Mouse (Mus musculus): Measurements from ENCODE around the gene Laptm5. TPM values are rescaled to one million over a fixed set of nuclear protein-coding genes. Genes with fewer than 3 reads are reported as not detected.

Gene Laptm5
- total and polyA plus RNA-seq, 2 experiments from 2014 or later: 28.2 to 36.2 TPM

DNA sequence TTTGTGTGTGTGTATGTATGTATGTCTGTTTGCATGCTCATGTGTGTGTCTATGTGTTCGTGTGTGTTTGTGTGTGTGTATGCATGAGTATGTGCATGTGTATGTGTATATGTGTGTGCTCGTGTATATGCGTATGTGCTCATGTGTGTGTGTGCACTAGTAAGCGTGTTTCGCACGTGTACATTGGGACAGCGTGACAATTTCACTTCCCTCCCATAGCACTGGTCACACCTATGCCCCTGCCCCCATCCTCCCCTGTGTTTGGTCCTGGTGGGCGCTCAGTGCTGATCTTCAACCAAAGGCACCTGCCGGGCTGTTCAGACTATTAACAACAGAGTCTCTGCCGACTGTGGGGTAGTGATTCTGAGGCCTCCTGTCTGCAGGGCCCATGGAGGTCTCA, 4.8 kb upstream of the Laptm5 start:
- TF ChIP-seq CTCF (IDR thresholded peaks at IDR 0.05): no peak
- no peaks in the 10 kb centered on the region for H3K36me3 ChIP-seq (ENCODE audit: insufficient read depth, low read length)
- DNase-seq (ENCODE audit: low spot score) (no peak), ATAC-seq (ENCODE audit: low FRiP score) (no peak)
- no peaks in the 10 kb centered on the region for H3K27me3 ChIP-seq (ENCODE audit: insufficient read depth, low read length)
- no peaks in the 10 kb centered on the region for H3K9me3 ChIP-seq (ENCODE audit: low read length)
- H3K4me1 ChIP-seq (ENCODE audit: insufficient read depth, low read length): no peaks in the 10 kb centered on the region
- WGBS: 94% methylated on average over 10 of the region's 10 CpGs
- no peak overlapping the region for H3K4me3 ChIP-seq (ENCODE audit: low read depth, low read length)
- no peak overlapping the region for H3K4me2 ChIP-seq (ENCODE audit: low read depth, low read length, poor library complexity, severe bottlenecking)
- H3K27ac ChIP-seq (ENCODE audit: low read depth, low read length): no peak overlapping the region
- H3K9ac ChIP-seq (replicated peaks; ENCODE audit: low read length, poor library complexity, severe bottlenecking): no peak overlapping the region

DNA sequence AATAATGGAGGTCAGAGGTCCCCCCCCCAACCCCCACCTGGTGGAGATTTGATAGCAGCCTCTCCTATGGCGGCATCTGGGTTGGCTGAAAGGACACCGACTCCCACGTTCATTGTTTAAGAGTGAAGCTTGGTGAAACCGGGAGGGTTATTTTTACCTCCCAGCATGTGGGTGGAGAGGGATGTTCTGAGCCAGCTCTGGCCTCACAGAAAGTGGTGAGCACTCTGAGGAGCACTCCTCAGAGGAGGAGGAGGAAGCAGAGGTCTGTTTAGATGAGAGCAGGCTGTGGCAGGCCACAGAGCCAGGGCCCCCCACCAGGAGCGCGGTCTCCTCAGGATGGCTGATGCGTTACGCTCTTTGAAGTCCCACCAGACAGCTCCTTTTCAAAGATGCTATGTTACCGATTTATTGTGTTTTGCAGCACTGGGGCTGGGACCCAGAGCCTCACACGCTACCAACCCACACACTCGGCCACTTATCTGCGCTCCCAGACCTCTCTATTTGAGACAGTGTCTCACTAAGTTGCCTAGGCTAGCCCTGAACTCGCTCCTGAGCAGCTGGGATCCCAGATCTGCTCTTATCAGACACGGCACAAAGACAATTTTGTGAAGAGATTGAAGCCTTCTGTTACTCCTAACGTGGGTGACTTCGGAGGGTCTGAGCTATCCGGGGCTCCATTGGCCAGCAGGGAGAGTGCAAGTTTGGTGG, 3.6 kb upstream of the Laptm5 start:
- H3K4me1 ChIP-seq (ENCODE audit: insufficient read depth, low read length): no peaks in the 10 kb centered on the region
- ATAC-seq (ENCODE audit: low FRiP score) (no peak), DNase-seq (ENCODE audit: low spot score) (no peak)
- no peak overlapping the region for H3K4me2 ChIP-seq (ENCODE audit: low read depth, low read length, poor library complexity, severe bottlenecking)
- H3K9ac ChIP-seq (replicated peaks; ENCODE audit: low read length, poor library complexity, severe bottlenecking): no peak overlapping the region
- H3K4me3 ChIP-seq (ENCODE audit: low read depth, low read length): no peak overlapping the region
- no peaks in the 10 kb centered on the region for H3K9me3 ChIP-seq (ENCODE audit: low read length)
- H3K36me3 ChIP-seq (ENCODE audit: insufficient read depth, low read length): no peaks in the 10 kb centered on the region
- no peaks in the 10 kb centered on the region for H3K27me3 ChIP-seq (ENCODE audit: insufficient read depth, low read length)
- WGBS: 52% methylated on average over 17 of the region's 17 CpGs
- TF ChIP-seq CTCF (IDR thresholded peaks at IDR 0.05): no peak
- no peak overlapping the region for H3K27ac ChIP-seq (ENCODE audit: low read depth, low read length)

DNA sequence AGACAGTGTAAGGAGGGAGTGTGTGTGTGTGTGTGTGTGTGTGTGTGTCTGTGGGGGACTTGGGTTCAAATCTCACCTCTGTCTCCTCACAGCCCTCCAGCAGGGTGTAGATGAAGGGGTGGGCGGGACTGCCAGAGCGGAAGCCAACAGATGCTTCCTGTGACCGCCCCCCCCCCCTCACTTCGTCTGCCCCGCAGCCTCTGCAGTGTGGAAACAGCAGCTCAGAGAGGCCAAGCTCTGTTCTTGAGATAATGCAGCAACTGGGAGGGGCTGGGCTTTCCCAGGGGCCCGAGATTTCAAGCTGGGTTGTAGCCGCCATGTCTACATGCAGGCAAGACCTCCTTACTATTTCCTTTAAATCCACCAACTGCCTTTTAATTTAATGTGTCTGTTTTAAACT, 2.3 kb upstream of the Laptm5 start:
- Histone ChIP-seq H3K36me3 (ENCODE audit: insufficient read depth, low read length) (no peaks in the 10 kb centered on the region), H3K4me3 (ENCODE audit: low read depth, low read length) (no peak overlapping the region), H3K27ac (ENCODE audit: low read depth, low read length) (no peak overlapping the region), H3K4me2 (ENCODE audit: low read depth, low read length, poor library complexity, severe bottlenecking) (no peak overlapping the region), H3K9me3 (ENCODE audit: low read length) (no peaks in the 10 kb centered on the region), H3K4me1 (ENCODE audit: insufficient read depth, low read length) (no peaks in the 10 kb centered on the region), H3K9ac (replicated peaks; ENCODE audit: low read length, poor library complexity, severe bottlenecking) (no peak overlapping the region), H3K27me3 (ENCODE audit: insufficient read depth, low read length) (no peaks in the 10 kb centered on the region)
- no peak for DNase-seq (ENCODE audit: low spot score)
- no peak for TF ChIP-seq CTCF (IDR thresholded peaks at IDR 0.05)
- no peak for ATAC-seq (ENCODE audit: low FRiP score)
- 51% methylated on average over 7 of the region's 7 CpGs for WGBS

DNA sequence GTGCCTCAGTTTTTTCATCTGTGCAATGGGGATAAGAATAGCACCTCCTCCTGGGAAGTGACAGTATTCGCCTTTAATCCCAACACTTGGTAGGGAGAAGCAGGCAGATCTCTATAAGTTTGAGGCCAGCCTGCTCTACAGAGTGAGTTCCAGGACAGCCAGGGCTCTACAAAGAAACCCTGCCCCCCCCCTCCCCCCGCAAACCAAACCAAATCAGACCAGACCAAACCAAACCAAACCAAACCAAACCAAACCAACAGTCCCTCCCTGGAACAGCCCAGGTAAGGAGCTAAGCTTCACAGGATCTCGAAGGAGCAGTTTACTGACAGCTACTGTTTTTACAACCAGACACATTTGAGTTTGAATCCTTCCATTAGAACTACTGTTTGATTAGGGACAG, 299 bp upstream of the Laptm5 start:
- no peak for ATAC-seq (ENCODE audit: low FRiP score)
- no peak for TF ChIP-seq CTCF (IDR thresholded peaks at IDR 0.05)

DNA sequence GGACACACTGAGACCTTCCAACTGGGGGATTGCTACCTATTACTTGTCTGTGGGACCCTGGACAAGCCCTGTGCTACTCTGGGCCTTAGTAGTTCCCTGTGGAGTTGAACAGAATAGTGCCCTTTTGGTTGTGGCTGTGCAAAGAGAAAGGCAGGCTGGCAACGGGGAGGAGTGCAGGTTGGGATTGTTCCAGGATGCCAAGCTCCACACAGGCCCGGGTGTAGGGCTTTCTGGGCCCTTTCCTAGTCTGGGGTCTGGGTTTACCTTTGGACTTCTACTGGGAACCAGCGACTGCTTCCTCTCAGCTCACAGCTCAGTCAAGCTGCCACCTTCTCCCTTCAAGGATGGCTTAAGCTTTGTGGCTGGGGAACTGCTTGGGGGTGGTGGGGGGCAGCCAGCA, 586 bp downstream of the Laptm5 start:
- 0 out of 2 replicates have a peak overlapping the region, but pooled peaks have one; percentile 13 for H3K9ac ChIP-seq (replicated peaks; ENCODE audit: low read length, poor library complexity, severe bottlenecking)
- WGBS: 73% methylated on average over 3 of the region's 3 CpGs
- H3K4me2 ChIP-seq (ENCODE audit: low read depth, low read length, poor library complexity, severe bottlenecking): no peak overlapping the region
- no peak overlapping the region for H3K4me3 ChIP-seq (ENCODE audit: low read depth, low read length)
- no peaks in the 10 kb centered on the region for H3K9me3 ChIP-seq (ENCODE audit: low read length)
- H3K27ac ChIP-seq (ENCODE audit: low read depth, low read length): no peak overlapping the region
- H3K36me3 ChIP-seq (ENCODE audit: insufficient read depth, low read length): no peaks in the 10 kb centered on the region
- no peaks in the 10 kb centered on the region for H3K27me3 ChIP-seq (ENCODE audit: insufficient read depth, low read length)
- no peaks in the 10 kb centered on the region for H3K4me1 ChIP-seq (ENCODE audit: insufficient read depth, low read length)
- TF ChIP-seq CTCF (IDR thresholded peaks at IDR 0.05): no peak
- no peak for DNase-seq (ENCODE audit: low spot score)
- no peak for ATAC-seq (ENCODE audit: low FRiP score)

More for the DNA sequence above, 299 bp upstream of the Laptm5 start:
- H3K4me1 ChIP-seq (ENCODE audit: insufficient read depth, low read length): no peaks in the 10 kb centered on the region
- no peaks in the 10 kb centered on the region for H3K9me3 ChIP-seq (ENCODE audit: low read length)
- no peak overlapping the region for H3K4me3 ChIP-seq (ENCODE audit: low read depth, low read length)
- H3K9ac ChIP-seq (replicated peaks; ENCODE audit: low read length, poor library complexity, severe bottlenecking): no peak overlapping the region
- no peak overlapping the region for H3K4me2 ChIP-seq (ENCODE audit: low read depth, low read length, poor library complexity, severe bottlenecking)
- H3K36me3 ChIP-seq (ENCODE audit: insufficient read depth, low read length): no peaks in the 10 kb centered on the region
- no peaks in the 10 kb centered on the region for H3K27me3 ChIP-seq (ENCODE audit: insufficient read depth, low read length)
- DNase-seq (ENCODE audit: low spot score): no peak
- 93% methylated on average over 3 of the region's 3 CpGs for WGBS
- H3K27ac ChIP-seq (ENCODE audit: low read depth, low read length): no peak overlapping the region

DNA sequence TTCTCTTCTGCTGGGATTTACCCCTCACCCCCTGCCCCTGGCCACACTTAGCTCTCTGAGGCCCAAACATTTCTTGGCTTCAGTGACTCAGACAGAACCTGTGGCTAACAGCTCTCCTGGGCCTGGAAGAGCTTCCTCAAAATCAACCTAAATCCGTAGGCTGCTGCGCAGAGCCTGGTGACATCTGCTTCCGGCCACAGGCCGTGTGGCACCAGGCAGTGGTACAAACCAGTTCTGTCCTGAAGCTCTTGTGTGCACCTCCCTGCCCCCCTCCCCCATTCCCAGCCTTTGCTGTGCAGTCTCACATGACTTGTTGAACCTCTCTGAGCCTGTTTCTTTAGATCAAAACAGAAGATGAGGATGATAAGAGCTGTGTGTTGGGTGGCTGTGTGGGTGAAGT, 1.1 kb downstream of the Laptm5 start:
- DNase-seq (ENCODE audit: low spot score) (no peak), ATAC-seq (ENCODE audit: low FRiP score) (no peak)
- WGBS: 90% methylated on average over 4 of the region's 4 CpGs
- Histone ChIP-seq H3K4me1 (ENCODE audit: insufficient read depth, low read length) (no peaks in the 10 kb centered on the region), H3K9ac (replicated peaks; ENCODE audit: low read length, poor library complexity, severe bottlenecking) (no peak overlapping the region), H3K27me3 (ENCODE audit: insufficient read depth, low read length) (no peaks in the 10 kb centered on the region), H3K4me3 (ENCODE audit: low read depth, low read length) (no peak overlapping the region), H3K9me3 (ENCODE audit: low read length) (no peaks in the 10 kb centered on the region), H3K27ac (ENCODE audit: low read depth, low read length) (no peak overlapping the region), H3K4me2 (ENCODE audit: low read depth, low read length, poor library complexity, severe bottlenecking) (no peak overlapping the region), H3K36me3 (ENCODE audit: insufficient read depth, low read length) (no peaks in the 10 kb centered on the region)
- no peak for TF ChIP-seq CTCF (IDR thresholded peaks at IDR 0.05)
